Mouse (Mus musculus) cerebellum, postnatal 10 days (tissue): ENCODE data around the gene Chst8.

Source experiments
- DNase-seq, 2 experiments: peaks; one replicate each; pipeline ENCODE4 v3.0.0; 2021; ENCODE audit warnings: mixed read lengths in 2 of 2

The Chst8 gene

DNA sequence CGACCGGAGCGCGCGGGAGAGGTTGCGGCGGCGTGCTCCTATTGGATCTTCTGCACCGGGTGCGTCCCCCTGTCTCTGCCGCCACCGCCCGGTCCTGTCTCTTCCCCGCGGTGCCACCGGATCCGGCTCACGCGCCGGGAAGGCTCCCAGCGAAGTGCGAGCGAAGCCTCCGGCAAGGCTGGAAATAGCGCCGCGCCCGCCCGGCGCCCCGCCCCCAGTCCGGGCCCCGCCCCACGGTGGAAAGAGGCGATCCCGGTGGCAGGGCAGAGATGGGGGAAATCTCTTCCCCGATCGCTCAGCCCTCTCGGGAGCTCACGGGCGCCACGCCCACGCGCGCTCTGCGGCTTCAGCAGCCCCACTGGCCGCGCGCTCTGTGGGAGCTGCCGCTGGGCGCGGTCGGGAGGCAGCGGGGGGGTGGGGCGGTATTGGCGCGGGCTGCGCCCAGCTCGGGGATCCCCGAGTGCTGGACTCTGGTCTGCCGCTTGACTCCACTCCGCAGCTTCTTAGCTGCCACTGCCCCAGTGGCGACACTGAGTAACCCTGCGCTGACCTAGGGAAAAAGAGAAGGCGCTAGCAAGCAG lies at the start of gene Chst8:
TSS of gene Chst8 (minus strand) at position 181 of the 581 bp plus-strand sequence.
- DNase-seq, result peak; percentile 71 to 81

GRCm38 (mm10) chr7:34858291-34858690 lies 45.8 kb upstream of the Chst8 start:
- DNase-seq, result peak; percentile 54 to 55

GRCm38 (mm10) chr7:34854781-34855352 lies 42.4 kb upstream of the Chst8 start:
- no peak for DNase-seq

GRCm38 (mm10) chr7:34853393-34853792 lies 40.9 kb upstream of the Chst8 start:
- no peak for DNase-seq

DNA sequence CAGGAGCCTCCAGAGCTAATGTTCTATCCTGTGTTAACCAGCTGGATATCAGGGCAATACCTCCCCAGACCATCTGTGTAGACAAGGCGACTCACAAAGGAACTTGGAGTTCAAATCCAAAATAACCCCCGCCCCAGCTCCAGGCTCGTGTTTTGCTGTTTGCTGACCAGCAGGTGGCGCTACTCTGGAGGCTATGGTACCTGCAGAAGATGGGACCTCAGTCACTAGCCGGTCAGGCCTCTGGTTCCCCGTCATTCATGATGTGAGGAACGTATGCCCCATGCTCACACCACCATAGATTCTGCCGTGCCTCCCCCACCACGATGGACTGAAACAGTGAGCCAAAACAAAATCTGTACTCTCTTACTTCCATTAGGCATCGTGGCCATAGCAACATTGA lies 37.1 kb upstream of the Chst8 start:
- DNase-seq, result peak; percentile 33 to 34

DNA sequence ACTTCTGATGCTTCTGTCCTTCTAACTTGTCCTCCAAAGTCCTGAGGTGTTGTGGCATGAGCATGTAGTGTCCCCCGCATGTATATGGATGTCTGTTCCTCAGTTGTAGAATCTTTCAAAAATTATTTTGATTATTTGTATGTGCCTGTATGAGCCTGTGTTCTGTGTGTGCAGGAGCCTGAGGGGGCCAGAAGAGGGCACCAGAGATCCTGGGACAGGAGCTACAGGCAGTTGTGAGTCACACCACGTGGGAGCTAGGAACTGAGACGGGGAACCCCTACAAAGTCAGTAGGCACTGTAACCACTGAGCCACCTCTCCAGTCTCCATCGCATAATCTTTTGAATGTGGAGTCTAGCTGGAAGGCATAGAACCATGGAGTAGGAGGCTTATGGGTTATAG lies 36.3 kb upstream of the Chst8 start:
- DNase-seq, result no peak

DNA sequence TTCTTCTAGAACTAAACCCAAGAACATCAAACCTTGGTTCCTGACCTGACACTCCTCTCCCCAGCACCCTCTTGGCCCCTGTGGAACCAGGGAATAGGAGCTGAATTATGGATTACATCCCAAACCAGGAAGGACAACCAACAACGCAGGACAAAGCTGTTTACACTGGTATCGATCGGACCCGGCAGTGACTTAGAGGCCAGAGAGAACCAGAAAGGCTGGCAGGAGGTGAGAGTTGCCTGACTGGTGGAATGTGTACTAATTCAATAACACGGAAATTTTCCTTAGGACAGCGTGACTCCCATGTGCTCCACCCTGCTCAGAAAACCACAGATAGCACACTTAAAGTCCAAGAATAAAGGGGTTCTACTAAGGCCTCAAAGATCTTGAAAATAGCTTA lies 35.4 kb upstream of the Chst8 start:
- DNase-seq, result no peak

DNA sequence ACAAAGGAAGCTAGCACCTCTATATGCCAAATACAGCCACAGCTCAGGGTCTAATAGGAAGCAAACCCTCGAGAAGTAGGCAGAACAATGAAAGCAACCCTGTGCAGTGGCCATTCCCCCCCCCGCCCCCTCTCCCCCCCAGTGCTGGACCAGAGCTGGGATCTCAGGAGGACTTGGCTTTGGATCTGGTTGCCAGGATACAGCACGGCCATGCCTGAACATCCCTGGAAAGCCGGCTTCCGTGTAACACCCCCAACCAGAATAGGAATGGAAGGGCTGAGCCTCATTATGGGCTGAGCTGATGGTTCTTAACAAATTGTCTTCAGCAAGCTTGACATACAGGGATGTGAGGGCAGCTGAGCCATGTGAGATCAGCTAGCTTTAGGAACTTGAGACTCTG lies 34.9 kb upstream of the Chst8 start:
- DNase-seq, result peak; percentile 23 to 25

GRCm38 (mm10) chr7:34838749-34839148 lies 26.2 kb upstream of the Chst8 start:
- DNase-seq, result peak; percentile 21 to 44

DNA sequence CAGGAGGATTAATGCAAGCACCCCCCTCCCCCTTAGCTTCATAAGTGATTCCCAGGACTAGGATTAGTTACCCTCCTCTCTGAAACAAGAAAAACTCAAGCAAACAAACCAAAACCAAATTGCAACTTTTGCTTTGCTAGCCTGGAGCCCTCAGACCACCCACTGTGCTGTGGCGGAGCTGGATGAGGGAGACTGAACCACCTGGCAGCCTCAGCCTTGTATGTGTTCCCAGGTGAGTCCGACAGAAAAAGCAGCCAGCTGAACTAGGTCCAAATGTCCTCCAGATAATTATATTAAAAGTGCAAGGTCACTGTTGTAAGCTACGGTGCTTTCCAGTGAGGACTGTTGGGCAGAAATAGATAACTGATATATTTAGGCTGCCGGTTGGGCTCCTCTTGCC lies 25.7 kb upstream of the Chst8 start:
- DNase-seq, result no peak

- peak; percentile 30 to 36 for DNase-seq
Observed at GRCm38 (mm10) chr7:34826255-34826909, 13.9 kb upstream of the Chst8 start.

GRCm38 (mm10) chr7:34821587-34821986 lies 9.1 kb upstream of the Chst8 start:
- DNase-seq, result no peak

DNA sequence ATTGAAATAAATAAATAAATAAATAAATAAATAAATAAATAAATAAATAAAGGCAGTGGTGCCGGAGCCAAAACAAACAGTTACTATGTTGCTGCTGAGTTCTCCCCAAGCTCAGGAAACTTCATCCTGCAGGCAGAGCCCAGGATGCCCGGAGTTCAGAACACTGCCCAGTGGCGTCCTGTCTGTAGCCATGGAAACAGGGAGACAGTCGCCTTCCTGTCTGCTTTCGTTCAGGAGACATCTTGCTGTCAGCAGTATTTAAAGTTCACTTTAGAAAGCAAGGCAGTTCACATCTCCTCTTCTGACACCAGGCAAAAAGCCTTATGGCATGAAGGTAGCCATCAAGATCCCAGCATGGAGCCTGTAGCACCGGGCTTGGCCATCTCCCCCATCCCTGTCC lies 8.0 kb upstream of the Chst8 start:
- no peak for DNase-seq

GRCm38 (mm10) chr7:34819796-34820195 lies 7.3 kb upstream of the Chst8 start:
- DNase-seq, result no peak

GRCm38 (mm10) chr7:34818660-34819059 lies 6.1 kb upstream of the Chst8 start:
- no peak for DNase-seq

GRCm38 (mm10) chr7:34816981-34817380 lies 4.5 kb upstream of the Chst8 start:
- peak; percentile 73 to 78 for DNase-seq

GRCm38 (mm10) chr7:34814801-34815200 lies 2.3 kb upstream of the Chst8 start:
- DNase-seq, result no peak

DNA sequence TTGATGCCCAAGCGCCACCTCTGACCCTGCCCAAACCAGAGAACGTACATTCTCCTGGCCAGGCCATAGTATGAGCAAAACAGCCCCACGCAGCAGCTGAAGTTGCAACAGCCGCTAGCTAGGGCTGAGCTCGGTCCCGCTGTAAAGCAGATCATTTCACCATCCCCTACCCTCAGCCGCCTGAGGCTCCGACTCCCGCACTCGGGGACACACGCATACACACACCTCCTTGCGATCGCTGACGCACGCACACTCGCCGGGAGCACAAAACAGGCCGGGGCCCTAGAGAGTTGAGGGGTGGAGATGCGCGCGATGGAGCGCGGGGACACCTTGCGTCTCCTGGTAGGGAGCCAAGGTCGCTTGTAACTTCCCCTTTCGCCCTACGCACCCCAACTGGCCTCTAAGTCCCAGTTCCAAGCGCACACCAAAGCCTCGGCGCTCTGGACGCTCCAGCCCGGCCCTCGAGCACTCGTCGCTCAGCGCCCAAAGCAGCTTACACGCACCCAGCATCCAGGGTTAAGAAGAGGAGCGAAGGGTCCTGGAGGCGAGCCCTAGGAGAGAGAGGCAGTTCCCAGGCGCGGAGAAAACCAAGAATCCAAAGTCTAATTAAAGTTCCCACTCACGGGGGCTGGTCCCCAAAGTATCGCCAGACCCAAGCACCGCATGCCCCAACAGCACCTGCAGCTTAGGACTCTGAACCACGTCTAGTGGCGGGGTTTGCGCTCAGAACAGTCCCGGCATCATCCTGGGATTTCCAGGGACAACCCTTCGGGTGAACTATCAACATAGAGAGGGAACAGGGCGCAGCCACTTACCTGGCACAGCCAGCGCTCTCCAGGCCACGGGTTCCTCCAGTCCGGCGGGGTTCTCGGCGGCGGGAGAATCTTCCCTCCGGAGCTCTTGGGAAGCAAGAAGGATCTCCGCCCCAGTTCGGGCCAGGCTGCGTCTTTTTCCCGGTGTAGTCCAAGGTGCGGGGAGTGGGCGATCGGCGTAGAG lies 682 bp downstream of the Chst8 start:
- DNase-seq, result peak; percentile 27 to 35

GRCm38 (mm10) chr7:34811060-34811459 lies 1.5 kb downstream of the Chst8 start:
- peak; percentile 25 to 53 for DNase-seq

DNA sequence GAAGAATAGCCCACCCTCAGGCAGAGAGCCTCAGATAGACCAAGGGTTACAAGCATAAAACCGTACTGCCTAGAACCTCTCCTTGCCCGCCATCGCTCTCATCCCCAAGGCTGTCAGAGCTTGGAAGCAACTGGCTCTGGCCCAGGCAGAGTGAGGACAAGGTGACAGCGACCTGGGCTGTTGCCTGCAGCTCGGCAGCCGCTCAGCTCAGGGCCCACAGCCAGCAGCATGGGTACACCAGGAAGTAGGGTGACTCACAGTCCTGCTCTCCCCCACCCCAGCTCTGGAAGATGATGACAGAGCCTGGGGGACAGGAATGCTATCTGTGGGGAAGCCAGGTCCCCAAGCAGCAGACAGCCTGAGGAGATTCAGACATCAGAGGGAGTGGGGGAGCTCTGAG lies 6.2 kb downstream of the Chst8 start:
- DNase-seq, result peak; percentile 86 to 90

- no peak for DNase-seq
Observed at GRCm38 (mm10) chr7:34805691-34806205, 6.8 kb downstream of the Chst8 start.

DNA sequence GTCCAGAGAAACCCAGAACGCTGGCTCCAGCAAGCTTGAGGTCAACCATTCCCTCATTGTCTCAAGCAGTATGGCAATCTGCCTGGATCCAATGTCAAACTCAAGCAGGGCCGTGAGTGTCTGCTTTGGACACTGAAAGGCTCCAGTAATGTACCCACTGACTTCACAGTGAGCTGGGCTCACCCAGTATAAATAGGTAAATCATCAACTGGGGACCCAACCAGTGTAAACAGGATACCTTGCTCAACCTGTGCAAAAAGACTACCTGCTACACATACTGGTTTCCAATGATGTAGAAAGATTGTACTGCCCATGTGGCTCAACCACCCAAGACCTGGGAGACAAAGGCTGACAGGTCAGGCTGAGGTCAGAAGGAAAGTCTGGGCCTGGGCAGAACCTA lies 7.5 kb downstream of the Chst8 start:
- DNase-seq, result no peak

- no peak for DNase-seq
Observed at GRCm38 (mm10) chr7:34799950-34800511, 12.5 kb downstream of the Chst8 start.
